Mouse (Mus musculus) MN1 (cell line): Measurements from ENCODE around the gene Slc35c2.

Experiments
- DNase-seq: peaks from one replicate; pipeline ENCODE4 v3.0.0-alpha.2; 2016; ENCODE audit warnings: low spot score

Slc35c2 gene

DNA sequence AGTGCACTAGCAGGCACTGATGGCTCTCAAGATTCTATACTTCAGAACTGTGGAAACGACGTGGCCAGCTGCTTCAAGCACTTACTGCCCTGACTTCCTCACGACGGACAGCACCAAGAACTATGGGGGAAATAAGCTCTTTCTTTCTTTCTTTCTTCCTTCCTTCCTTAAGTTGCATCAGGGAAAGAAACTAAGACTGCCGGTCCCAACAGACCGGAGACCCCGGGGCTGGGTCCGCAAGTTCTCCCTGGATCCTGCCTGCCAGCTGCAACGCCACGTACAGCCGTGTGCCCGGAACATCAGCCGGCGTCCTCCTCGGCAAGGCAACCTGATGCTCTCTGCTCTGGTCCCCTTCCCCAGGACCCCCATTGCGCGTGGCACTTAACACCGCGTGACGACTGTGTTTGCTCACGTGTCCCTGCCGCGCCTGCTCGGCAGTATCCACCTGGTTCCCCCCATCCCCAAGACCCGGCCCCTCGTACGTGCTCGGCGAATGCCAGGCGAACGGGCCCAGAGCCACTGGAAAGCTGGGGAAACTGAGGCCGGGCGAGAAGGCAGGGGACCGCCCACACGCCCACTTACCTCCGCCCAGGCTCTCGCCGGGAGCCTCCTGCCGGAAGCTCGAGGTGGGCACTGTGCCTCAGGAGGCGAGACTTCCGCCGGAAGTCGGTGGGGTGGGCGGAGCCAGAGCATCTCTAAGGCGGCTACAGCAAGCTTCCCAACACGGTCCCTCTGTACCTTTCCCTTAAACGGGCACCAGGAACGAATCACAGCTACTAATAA lies at the start of gene Slc35c2:
Gene Slc35c2, minus strand, starts transcription at position 668 of the 783 bp plus-strand sequence.
- DNase-seq, result peak; percentile 92

DNA sequence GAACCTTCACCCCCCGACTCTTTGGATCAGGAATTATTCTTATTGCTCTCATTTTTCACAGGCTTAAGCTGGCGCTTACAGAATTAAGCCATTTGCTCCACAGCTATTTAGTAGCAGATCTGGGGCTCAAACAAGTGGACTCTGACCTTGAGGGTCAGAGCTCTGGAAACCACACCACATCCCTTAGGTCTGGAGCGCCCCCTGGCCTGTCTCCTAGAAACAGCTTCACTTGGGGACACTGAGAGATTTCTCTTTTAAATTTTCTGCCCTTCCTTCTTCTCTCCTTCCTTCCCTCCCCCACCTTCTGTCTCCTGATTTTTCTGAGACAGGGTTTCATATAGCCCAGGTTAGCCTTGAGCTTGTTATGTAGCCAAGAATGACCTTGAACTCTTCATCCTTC lies 49.5 kb upstream of the Slc35c2 start:
- peak; percentile 69 for DNase-seq

DNA sequence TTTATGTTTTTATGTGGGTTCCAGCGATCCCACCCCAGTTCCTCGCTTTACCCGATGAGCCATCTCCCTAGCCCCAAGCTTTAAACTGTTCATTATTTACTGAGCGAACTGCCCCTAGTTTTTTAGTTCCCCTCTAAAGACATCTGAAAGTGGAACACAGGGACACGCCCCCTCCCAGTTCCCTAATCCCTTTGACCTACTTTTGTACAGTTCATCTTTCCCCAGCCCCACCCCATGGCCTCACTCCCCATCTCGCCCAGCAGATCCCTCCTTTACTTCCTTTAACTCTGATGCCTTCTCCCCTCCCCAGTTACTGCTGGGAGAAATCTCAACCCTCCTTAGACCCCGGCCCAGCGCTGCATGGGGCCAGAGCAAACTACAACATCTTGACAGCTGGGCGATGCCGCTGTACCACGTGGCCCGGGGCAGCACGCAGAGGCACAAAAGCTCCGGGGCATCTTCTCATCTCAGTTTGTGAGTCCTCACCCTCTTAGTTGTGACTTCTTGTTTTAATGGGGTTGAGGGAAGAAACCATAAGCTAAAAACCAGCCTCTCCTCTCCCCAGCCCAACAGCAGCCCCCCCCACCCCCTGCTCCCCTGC lies 45.0 kb upstream of the Slc35c2 start:
- DNase-seq, result no peak

DNA sequence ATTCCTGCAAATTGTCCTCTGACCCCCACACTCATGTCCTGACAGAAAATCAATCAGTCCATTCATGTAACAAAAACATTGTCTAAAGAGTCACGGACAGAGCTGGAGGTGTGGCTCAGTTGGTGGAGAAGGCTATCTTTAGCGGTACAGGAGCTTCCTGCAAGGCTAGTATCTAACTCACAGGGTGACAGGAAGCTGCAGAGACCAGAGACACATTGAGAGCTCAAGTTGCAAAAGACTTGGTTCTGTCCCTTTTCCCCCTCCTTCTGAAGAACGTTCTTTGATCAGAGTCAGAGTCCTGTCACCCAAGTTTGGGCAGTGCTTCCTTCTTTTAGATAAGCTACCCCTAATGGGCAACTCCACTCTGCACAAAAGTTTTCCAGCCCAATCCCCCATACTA lies 42.0 kb upstream of the Slc35c2 start:
- no peak for DNase-seq

DNA sequence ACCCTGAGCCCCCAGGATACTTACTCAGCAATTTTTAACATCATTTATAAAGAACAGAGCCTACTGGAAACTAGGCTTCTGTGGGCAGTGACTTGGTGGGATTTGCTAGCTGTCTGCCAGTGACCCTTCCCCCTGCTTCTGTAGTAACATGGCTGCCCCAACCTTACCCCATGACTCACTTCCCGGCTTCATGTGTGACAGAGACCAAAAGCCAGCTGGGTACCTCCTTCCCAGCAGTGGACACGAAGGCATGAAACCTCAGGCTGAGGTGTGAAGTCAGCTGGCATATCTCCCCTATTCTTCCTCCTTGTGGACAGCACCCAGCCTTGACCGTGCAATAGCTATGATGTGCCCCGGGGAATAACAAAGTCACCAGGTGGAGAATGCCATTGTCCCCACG lies 41.1 kb upstream of the Slc35c2 start:
- DNase-seq, result no peak

DNA sequence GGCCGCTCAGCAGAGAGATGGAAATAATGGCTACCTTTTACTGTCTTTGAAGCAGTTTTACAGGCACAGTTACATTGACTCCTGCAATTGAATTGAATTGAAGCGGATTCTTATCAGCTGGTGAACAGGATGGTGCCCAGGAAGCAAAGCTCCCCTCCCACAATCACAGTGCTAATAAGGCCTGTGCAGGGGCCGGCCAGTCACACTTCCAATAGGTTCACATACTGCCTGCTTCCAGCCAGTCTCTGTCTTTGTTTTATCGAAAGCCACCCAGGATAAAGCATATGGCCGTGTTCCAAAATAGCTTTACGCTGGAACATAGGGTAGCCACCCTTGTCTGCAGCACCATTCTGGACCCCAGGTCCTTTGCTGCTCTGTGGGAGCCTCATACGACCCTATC lies 39.7 kb upstream of the Slc35c2 start:
- DNase-seq, result peak; percentile 34

DNA sequence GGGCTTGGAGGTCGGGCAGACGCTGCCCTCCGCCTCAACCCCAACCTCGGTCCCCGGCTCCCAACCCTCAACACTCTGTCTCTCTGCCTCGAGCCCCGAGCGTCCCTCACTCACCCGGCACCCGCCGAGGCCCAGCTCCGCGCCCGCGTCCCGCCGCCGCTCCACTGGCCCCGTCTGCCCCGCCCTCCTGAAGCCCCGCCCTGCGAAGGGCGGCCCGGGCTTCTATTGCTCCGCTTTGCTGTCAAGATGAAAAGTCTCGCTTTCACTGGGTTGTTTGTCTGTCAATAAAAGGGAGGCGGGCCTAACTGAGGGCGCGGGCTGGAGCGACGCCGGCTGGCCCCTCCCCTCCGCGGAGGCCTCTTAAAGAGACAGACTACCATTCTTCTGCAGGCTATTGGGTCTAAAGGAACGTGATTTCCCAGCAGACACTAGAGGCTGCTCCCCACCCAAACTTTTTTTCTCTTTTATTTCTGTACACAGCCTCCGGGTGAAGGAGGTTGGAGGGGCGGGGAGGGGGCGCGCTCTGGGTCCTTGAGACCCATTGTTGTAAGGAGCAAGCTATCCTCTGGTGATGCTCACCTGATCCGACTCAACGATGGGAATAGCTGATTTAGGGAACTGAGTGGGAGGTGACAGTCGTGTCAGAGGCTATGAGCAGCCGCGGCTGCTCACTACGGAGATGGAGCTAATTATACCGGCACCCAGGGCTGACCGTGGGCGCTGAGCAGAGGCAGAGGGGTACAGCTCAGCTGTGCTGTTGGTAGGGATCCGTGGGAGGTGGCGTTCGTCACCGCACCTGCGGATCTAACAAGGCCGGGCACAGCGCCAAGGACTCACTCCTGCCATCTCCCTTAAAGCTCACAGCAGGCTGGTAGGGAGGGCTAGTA lies 38.9 kb upstream of the Slc35c2 start, which contains the start of gene Elmo2:
Gene Elmo2, minus strand, starts transcription at position 176 of the 887 bp plus-strand sequence.
- DNase-seq, result peak; percentile 98

DNA sequence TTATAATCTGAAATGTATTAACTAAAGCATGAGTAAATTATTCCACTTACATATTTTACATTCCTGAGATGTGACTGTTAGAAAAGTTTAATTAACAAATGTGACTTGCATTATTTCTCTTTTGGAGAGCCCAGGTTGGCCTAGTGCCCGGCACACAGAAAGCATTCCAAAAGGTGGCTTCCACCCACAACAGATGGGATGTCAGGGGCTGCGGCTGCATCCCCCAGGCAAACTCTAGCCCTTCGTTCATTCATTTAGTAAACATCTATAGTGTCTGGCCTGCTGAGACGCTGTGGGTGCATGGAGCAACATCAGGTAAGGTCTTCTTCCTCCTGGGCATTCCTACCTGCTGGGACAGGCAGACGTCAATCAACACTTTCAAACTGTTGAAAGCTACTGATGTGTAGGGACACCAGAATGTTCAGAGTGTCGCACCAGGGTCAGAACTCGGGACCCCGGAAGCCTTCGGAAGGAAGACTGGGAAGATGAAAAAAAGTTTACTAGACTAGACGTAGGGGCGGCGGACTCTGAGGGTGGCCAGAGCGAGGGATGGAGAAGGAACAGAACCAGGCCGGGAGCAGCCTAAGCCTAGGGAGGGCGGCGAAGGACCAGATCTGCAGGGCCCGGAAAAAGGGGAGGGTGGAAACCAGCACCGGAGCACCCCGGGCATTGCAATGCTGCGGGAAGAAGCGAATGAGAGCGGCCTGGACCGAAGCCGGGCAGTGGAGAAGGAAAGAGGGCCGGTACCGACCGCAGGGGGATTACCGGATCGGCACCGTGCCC lies 38.0 kb upstream of the Slc35c2 start:
- DNase-seq, result no peak

DNA sequence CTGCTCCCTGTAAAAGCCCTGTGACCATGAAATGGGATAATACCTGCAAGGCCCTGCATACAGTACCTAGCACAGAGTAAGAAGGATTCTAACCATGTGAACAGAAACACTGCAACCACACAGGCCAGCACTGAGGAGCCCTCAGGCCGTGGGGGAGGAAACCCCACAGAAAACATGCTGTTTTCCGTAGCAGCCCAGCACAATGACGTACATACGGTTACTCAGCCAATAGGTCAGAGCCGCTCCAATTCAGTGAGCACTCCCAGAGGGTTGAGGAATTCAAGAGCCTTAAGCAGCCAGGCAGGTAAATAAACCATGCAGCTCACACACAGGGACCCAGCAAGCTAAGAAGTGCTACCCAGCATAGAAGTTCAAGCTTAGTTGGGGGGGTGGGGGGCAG lies 36.3 kb upstream of the Slc35c2 start:
- no peak for DNase-seq

DNA sequence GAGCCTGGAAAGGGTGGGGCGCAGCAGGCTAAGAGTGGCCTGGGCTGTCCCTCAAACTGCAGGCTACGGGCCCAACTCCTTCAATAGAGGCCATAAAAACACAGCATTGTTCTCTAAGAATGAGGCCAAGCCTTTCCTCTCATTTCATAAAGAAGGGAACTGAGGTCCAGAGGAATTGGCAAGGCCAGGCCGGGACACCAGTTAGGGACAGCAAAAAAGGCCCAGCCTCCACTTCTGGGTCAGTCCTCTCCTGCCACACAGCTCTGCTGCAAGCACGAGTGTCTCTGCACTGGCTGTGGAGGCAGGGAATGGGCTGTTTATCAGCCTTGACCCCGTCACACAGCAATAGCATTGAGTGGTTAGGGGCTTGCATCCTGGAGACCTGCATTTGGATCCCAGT lies 35.8 kb upstream of the Slc35c2 start:
- DNase-seq, result no peak

DNA sequence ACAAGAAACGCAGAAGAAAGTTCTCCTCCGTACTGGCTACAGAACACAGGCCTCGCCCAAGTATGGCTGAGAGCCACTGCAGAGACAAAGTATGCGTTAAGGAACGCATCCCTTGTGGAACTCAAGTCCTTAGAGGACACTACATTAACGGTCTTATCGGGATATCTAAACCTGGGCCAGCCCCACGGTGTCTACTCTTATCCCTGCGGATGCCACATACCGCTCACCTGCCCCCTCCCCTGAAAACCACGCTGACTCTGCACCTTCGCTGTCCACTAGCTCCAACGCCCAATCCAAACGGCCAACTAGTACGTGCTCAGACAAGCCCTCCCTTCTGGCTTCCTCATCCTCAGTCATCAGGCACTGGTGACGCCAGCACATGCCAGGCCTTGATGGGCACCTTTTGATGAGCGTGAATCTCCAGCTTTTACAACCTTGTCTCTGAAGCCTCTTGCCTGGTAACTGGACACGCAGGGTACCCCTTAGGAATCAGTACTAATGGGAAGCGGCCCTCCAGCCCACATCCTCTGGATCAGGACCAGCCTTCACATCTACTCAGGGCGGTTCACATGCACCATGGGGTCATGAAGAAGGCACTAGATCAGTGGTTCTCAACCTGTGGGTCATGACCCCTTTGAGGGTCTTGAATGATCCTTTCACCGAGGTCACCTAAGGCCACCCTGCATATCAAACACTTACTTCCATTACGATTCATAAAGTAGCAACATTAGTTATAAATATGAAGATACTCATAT lies 34.5 kb upstream of the Slc35c2 start:
- DNase-seq, result no peak

DNA sequence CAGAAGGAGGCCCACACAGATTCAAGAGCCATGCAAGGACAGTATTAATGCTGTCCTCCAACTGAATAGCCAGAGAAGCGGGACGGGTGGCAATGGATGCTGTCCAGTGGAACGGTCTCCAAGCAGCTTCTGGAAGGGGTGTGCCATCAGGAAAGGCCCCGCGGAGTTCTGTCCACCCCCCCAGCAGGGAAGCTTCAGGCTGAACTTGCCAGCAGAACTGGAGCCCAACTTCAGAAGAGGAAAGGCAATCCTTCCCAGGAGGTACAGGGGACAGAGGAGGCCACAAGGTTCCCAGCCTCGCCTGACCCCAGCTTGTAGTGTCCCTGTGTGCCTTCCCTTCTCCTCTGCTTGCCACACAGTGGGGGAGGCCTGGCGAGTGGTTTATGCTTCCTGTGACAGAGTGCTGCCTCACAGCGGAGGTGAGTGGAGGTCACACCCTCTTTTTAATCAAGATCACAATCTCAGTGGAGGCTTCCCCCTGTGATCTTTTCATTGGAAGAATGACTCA lies 33.8 kb upstream of the Slc35c2 start:
- no peak for DNase-seq

DNA sequence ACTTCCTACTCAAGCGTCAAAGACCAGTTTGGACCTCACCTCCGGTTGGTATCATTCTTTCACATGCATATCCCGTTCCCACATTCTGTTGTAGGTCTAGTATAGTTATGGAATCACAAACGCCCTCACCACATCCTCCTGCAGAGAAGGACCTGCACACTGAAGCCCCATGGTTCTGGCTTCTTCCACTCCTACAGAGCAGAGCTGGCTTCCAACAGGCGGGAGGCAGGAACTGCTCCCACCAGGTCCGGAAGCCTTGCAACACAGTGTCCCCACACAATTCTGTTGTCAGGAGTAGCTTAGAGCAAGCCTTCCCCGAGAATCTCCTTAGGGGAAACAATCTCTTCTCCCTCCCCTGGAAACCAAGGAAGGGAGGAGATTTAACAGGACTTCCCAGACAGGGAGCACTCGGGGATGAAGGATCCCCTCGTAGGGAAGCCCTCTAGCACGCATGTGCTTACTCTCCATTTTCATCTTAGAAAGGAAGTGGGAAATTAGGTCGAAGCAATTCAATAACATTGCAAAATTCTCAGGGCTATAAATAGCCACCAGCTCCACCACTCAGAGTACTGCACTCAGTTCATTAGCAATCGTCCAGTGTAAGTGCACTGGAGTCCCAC lies 33.0 kb upstream of the Slc35c2 start:
- DNase-seq, result no peak

DNA sequence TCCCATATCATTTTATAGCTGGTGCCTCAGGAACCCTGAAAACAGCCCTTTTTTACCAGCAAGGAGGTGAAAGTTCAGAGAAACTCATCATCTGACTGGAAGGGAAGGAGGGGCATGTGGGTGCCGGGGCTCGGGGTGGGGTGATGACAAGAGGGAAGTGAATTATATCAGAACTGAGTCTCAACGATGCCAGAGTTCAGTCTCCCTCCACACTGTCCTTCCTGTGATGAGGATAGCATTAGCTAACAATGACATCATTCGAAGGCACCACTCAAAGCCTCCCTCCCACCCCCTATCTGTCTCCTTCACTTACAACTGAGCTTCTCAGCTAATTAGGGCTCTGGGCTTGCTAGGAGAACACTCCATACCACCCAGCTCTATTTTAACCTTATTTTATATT lies 31.8 kb upstream of the Slc35c2 start:
- no peak for DNase-seq

DNA sequence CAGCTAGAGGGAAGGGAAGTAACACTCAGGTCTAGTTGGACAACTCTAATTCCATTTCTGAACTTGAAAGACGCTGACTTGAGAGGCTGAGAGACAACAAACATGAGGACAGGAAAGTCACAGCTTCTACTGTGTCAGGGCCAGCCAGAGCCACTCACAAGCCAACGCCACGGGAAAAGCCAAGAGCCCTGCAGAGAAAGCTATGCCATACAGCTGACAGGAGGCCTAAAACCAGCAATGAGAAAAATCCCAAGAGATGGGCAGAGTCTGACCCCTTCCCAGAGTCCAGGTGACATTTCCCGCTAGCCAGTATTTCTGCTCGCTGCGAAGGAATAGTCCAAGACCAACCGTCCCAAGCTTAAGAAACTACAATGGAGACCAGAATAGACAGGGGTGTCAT lies 31.3 kb upstream of the Slc35c2 start:
- DNase-seq, result no peak

DNA sequence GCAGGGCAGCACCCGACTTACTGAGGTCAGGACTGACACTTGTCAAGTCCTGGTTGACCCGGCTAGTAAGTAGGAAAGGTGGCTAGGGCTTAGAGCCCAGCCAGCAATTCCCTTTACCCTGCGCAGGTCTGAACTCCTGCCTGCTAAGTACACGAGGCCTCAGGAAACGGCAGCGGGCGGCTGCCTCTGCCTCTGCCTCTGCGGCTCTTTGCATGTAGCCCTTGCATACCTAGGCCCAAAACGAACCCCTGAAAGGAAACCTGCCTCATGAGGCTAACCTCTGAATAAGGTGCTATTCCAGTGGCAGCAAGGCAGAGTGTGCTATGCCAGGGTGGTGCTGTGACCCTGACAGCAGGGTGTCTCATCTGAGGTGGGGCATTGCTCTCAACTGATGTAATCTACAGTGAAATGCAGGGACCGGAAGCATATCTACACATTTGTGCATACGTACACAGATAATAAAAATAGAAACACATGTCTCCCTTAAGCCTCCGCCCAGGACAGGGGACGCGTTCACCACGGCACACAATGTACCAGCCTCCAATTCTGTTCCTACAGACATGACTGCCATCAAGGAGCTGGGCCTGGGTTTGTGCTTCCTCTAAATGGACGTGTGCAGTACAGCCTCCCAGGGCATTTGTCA lies 30.1 kb upstream of the Slc35c2 start:
- DNase-seq, result no peak

DNA sequence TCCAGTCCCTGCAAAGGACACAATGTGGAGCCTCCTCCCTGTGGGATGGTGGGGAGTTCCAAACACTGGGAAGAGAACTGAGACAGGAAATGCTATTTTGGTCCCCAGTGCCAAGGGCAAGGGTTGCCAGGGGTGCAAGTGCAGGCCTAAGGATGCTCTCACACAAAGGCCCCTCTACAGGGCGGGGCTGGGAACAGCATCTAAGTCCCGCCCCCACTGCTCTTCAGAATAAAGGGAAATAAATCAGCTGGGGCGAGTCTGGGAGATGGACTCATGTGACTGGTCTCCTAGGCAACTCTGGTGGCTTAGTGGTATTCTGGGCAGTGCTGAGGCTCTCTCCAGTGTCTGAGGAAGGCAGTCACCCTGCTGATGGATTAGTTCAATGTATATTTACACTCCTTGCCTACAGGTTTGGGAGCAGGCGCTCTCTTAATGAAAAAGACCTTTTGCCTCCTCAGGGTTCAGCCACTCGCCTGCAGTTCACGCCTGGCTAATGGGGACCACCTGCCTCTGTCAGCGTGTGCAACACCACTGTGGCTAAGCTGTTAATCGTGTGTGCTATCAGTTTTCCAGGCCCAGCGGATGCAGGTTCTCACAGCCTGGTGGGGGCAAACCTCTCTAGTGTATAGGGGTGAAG lies 29.3 kb upstream of the Slc35c2 start:
- DNase-seq, result peak; percentile 91

DNA sequence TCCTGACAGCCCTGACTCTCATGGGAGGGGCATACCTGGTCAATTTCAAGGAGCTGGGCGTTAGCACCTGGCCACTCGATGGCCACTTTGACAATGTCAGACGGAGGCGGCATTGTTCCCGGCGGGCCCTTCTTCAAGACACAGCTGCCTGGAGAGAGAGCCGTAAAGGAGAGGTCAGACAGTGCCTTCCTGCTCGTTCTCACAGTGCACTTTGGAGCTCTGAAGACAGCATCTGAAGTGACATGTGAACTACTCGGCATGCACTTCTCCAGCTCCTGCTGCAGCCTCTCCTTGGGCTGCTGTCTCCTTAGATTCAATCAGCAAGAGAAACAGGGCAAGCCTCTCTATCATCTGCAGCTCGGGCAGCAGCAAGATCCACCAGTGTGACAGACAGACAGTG lies 28.5 kb upstream of the Slc35c2 start:
- DNase-seq, result no peak

DNA sequence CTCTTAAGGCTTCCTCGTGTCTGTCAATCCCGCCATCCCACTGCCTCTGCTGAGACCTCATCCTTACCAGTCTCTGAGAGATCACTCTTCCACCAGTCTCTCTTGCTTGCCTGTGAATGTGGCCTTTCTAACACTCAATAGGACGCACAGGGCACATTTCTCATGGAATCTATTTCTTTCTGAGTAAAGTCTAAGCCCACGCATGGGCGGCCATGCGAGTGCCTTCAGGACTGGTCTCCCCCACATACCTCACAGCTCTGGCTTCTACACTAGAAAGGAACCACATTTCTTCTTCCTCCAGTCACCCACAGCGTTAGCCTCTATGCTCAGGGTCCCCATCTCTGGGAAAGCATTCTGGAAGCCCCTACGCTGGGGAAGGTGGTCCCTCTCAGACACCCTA lies 26.5 kb upstream of the Slc35c2 start:
- DNase-seq, result no peak

DNA sequence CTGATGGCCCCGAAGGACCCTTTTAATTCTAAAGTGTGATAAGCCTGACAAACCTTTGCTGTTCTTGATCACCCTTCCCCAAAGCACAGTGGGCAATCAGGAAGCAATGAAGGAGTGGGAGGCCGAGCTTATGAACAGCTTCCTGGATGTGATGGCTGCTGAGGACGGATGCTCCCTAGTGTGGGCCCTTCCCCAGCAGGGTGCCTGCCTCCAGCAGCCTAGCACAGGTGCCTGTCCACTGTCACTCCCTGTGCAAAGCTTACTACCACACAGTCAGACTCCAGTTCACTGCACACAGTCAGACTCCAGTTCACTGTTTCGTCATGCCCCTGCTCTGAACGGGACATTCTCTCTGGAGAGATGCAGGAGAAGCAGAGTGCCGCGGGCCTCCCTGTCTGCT lies 24.7 kb upstream of the Slc35c2 start:
- no peak for DNase-seq
